Mouse (Mus musculus) spleen, adult 2 months (tissue): ENCODE data around the gene Gm10643.

ENCODE experiments used
- CTCF ChIP-seq: fragments of 200-500 bp; IDR thresholded peaks from 2 replicates; pipeline ENCODE4 v1.5.1; 2011; ENCODE audit warnings: mild to moderate bottlenecking, inconsistent platforms; ENCODE audit not compliant: insufficient read depth, insufficient read length, insufficient replicate concordance; ENCODE audit errors: extremely low read depth
- POLR2A ChIP-seq: fragments of 200-500 bp; IDR thresholded peaks from 2 replicates; pipeline ENCODE4 v1.6.1; 2011; ENCODE audit warnings: low read depth, low read length, inconsistent platforms

DNA sequence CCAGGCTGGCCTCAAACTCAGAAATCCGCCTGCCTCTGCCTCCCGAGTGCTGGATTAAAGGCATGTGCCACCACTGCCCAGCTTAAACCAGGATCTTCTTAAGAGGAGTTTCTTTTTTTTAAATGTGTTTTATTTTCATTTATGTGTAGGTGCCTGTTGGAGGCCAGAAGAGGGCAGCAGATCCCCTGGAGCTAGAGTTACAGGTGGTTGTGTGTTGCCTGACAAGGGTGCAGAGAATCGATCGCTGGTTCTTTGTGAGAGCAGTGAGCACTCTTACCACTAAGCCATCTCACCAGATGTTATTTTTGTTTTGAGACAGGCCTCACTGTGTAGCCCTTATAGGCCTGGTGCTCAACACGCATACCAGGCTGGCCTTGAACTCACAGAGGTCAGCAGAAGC is 49.1 kb downstream of the Gm10643 start:
- TF ChIP-seq CTCF (no peak), POLR2A (no peak)
